Mouse (Mus musculus) small intestine, adult 2 months (tissue): ENCODE results near the gene Gm10750. TPM values are rescaled to one million over a fixed set of nuclear protein-coding genes. Genes with fewer than 3 reads are reported as not detected.
"Not testable (repeated sequence)": the region's sequence is repeated elsewhere in the genome, so short reads cannot be mapped to it uniquely, and the experiment has no call there.

ENCODE experiments used
- H3K27ac ChIP-seq: fragments of 200-500 bp; 2 replicates; pipeline ENCODE4 v1.5.1; 2012; ENCODE audit warnings: low read depth, low read length, control low read depth, inconsistent platforms; ENCODE audit not compliant: insufficient read depth
- H3K27me3 ChIP-seq: fragments of 200-500 bp; 2 replicates; pipeline ENCODE4 v1.6.1; 2012; ENCODE audit warnings: mild to moderate bottlenecking, moderate library complexity, low read length, inconsistent platforms; ENCODE audit not compliant: control insufficient read depth, insufficient read depth
- H3K36me3 ChIP-seq: fragments of 200-500 bp; 2 replicates; pipeline ENCODE4 v1.6.1; 2012; ENCODE audit warnings: mild to moderate bottlenecking, low read length, control low read depth, inconsistent platforms; ENCODE audit not compliant: control insufficient read depth, insufficient read depth
- H3K4me1 ChIP-seq: fragments of 200-500 bp; 2 replicates; pipeline ENCODE4 v1.6.1; 2012; ENCODE audit warnings: low read length, inconsistent platforms, mixed read lengths; ENCODE audit not compliant: control insufficient read depth, insufficient read depth, insufficient read length
- H3K4me3 ChIP-seq: fragments of 200-500 bp; 2 replicates; pipeline ENCODE4 v1.5.1; 2012; ENCODE audit warnings: low read depth, mild to moderate bottlenecking, control low read depth, inconsistent platforms, low read length, moderate library complexity
- CTCF ChIP-seq: fragments of 200-500 bp; IDR thresholded peaks from 2 replicates; pipeline ENCODE4 v1.5.1; 2012; ENCODE audit warnings: low read depth, mild to moderate bottlenecking, control low read depth, inconsistent platforms, low read length, moderate library complexity, mixed read lengths; ENCODE audit not compliant: insufficient replicate concordance, insufficient read length; ENCODE audit errors: extremely low read depth
- POLR2A ChIP-seq: fragments of 200-500 bp; IDR thresholded peaks from 2 replicates; pipeline ENCODE4 v1.6.1; 2012; ENCODE audit warnings: low read depth, mild to moderate bottlenecking, control low read depth, inconsistent platforms, low read length, moderate library complexity
- WGBS: fragments of 180-500 bp; shearing (Covaris S2); methylation state at CpG from one replicate; pipeline ENCODE4 v1.1.7; 2018; 5-methylcytosine and 5-hydroxymethylcytosine counted together
- polyA plus RNA-seq: library from polyadenylated mRNA; depleted of rRNA; stranded (reverse); fragments of >200 nt; gene quantifications from 2 replicates; pipeline ENCODE4 v1.2.3, GENCODE M21; 2012; rRNA removed

The Gm10750 gene
- polyA plus RNA-seq, result not detected in 2 replicates

DNA sequence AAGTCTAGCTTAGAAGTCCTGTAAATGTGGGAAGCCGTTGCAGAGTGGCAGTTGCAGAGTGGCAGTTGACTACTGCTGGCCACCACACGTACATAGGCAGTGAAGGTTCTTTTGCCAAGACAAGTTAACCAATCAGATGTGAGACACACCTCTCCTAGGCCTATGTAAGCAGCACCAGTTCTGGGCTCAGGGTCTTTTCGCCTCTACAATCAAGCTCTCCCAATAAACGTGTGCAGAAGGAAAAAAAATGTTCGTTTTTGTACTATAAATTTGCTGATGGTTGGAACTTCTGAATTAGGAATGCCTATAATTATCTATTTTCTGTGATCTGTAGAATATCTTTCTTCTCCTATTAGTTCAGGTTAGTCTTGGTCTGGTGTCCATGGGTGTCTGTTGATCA lies at the start of gene Gm10750:
TSS of gene Gm10750 (minus strand) at position 101 of the 400 bp plus-strand sequence.
- H3K4me3 ChIP-seq, H3K36me3 ChIP-seq, H3K27ac ChIP-seq, H3K27me3 ChIP-seq, H3K4me1 ChIP-seq: not testable (repeated sequence)
- 68% methylated on average over 5 of the region's 5 CpGs for WGBS

GRCm38 (mm10) chr2:149004826-149005225 lies 12.2 kb downstream of the Gm10750 start:
- Histone ChIP-seq H3K4me3 (no peak overlapping the region), H3K27ac (no peak overlapping the region), H3K4me1 (no peaks in the 10 kb centered on the region), H3K36me3 (no peaks in the 10 kb centered on the region), H3K27me3 (no peaks in the 10 kb centered on the region)
- WGBS, result 72% methylated on average over 2 of the region's 2 CpGs
- no peak for TF ChIP-seq CTCF
- no peak for TF ChIP-seq POLR2A

GRCm38 (mm10) chr2:149003151-149003550 lies 13.9 kb downstream of the Gm10750 start, which contains the start of gene Gm1330:
Gene Gm1330, minus strand, starts transcription at chr2:149003251.
- Histone ChIP-seq H3K4me1 (no peaks in the 10 kb centered on the region), H3K4me3 (no peak within 1 kb of the TSS), H3K27me3 (no peaks in the 10 kb centered on the region), H3K36me3 (no peaks in the 10 kb centered on the region), H3K27ac (no peak within 1 kb of the TSS)
- TF ChIP-seq CTCF (no peak), POLR2A (no peak)

GRCm38 (mm10) chr2:148995133-148995532 lies 21.9 kb downstream of the Gm10750 start:
- 82% methylated on average over 2 of the region's 2 CpGs for WGBS
- H3K4me1 ChIP-seq, result no peaks in the 10 kb centered on the region
- no peak overlapping the region for H3K27ac ChIP-seq
- no peak overlapping the region for H3K4me3 ChIP-seq
- no peaks in the 10 kb centered on the region for H3K36me3 ChIP-seq
- no peaks in the 10 kb centered on the region for H3K27me3 ChIP-seq
- TF ChIP-seq CTCF (no peak), POLR2A (no peak)

Other genes starting within 250 kb of the Gm10750 start
- not detected in 2 replicates for gene Cst11, start 245.7 kb downstream of the Gm10750 start, polyA plus RNA-seq
- not detected in 2 replicates for gene 8030411F24Rik, start 235.2 kb downstream of the Gm10750 start, polyA plus RNA-seq
- gene Cst12, start 227.9 kb downstream of the Gm10750 start, polyA plus RNA-seq, result not detected in 2 replicates
- gene Cst8, start 218.5 kb downstream of the Gm10750 start, polyA plus RNA-seq, result not detected in 2 replicates
- not detected in 2 replicates for gene Cst13, start 197.2 kb downstream of the Gm10750 start, polyA plus RNA-seq
- not detected in 2 replicates for gene Cst9, start 182.1 kb downstream of the Gm10750 start, polyA plus RNA-seq
- not detected in 2 replicates for gene 9230104L09Rik, start 152.2 kb downstream of the Gm10750 start, polyA plus RNA-seq
- gene Cst3, start 141.5 kb downstream of the Gm10750 start, polyA plus RNA-seq, result 323 and 330 TPM in 2 replicates
- gene Gm1330, start 14.0 kb downstream of the Gm10750 start, polyA plus RNA-seq, result not detected in 2 replicates